Mouse (Mus musculus): ENCODE measurements around the gene Kif5a. TPM values are rescaled to one million over a fixed set of nuclear protein-coding genes. Genes with fewer than 3 reads are reported as not detected.
A peak's percentile ranks its signal among the peaks of the same experiment; 100 is the strongest.

Gene Kif5a
- total RNA-seq, 4 experiments from 2014 or later = 0.54 to 1.6 (median 1.2) TPM

DNA sequence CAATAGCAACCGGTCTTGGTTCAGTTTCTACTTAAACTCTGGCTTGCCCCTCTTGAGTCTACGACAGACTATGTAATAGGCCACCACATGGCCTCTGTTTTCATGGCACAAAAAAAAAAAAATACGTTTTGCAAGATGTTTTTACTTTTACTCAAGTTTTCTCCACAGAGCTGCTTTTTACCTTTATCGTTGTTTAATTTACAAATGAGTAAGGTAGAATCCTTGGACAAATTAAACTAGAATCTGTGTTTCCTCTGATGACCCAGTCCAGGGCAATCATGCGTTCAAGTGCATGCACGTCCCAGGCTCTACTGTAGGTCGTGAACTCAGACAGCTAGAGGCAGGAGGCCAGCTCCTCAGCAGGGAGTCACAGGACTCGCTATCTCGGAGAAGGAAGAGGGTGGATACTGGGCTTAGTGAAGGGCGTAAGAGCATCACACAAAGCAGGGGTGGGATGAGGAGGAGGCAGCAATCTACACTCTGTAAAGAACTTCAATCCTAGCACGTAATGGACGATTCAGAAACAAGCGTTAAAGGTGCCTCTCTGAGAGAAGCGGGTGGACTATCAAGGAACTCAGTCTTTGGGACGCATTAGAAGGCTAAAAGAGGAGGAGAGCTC, 26.5 kb upstream of the Kif5a start:
- DNase-seq (ENCODE audit: low spot score) = peak; percentile 79

- peak; percentile 89 for DNase-seq (ENCODE audit: low spot score)
Measured at GRCm38 (mm10) chr10:127288800-127289572, 25.8 kb upstream of the Kif5a start, which contains the start of gene Mbd6. Gene Mbd6 (minus strand): TSS chr10:127289018.

GRCm38 (mm10) chr10:127288328-127288799, 25.2 kb upstream of the Kif5a start:
- DNase-seq (ENCODE audit: low spot score) = no peak

- no peak for DNase-seq (ENCODE audit: low spot score)
Measured at GRCm38 (mm10) chr10:127287936-127288293, 24.8 kb upstream of the Kif5a start.

GRCm38 (mm10) chr10:127287271-127287935, 24.3 kb upstream of the Kif5a start:
- DNase-seq (ENCODE audit: low spot score) = no peak

- no peak for DNase-seq (ENCODE audit: low spot score)
Measured at GRCm38 (mm10) chr10:127286730-127287129, 23.6 kb upstream of the Kif5a start.

DNA sequence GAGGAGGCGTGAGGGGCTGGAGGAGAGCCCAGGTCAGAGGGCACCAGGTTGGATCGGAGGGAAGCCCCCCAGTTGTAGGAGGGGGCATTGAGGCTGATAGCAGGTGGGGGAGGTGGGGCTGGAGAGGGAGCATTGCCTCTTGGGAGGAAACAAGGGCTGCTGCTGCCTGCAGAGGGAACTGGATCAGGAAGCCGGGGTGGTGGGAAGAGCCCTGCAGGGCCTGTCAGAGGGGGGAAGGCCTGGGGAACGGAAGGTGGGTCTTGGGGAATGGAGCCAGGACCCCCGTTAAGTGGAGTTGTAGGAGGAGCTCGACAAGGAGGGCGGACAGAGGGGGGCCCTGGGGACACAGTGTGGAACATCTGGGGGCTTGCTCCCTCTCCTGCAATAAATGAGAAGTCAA, 23.0 kb upstream of the Kif5a start:
- DNase-seq (ENCODE audit: low spot score) = no peak

GRCm38 (mm10) chr10:127285644-127286043, 22.5 kb upstream of the Kif5a start:
- DNase-seq (ENCODE audit: low spot score) = no peak

- DNase-seq (ENCODE audit: low spot score) = no peak
Measured at GRCm38 (mm10) chr10:127284724-127285500, 21.8 kb upstream of the Kif5a start.

DNA sequence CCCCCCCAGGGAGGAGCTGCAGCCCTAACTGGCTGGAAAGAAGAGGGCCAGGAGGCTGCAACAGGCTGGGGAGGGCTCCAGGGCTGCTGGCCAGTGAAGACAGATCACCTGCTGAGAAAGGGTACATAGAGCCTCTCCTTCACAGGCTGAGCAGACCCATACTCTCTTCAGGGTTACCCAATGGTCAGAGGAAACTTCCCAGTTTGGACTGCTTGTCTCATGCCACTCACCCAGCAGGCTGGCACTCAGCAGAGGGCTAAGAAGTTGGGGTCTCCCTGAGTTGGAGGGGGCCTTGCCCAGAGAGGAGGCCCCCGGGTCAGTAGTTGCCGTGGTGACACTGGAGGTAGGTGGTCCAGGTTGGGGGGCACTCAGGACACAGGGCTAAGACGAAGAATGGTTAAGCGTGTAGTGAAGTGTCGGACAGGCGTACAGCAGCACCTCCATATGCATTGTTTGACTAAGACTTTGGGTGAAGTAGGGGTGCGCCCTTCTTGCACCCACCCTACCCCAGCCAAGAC, 21.0 kb upstream of the Kif5a start:
- DNase-seq (ENCODE audit: low spot score) = no peak

DNA sequence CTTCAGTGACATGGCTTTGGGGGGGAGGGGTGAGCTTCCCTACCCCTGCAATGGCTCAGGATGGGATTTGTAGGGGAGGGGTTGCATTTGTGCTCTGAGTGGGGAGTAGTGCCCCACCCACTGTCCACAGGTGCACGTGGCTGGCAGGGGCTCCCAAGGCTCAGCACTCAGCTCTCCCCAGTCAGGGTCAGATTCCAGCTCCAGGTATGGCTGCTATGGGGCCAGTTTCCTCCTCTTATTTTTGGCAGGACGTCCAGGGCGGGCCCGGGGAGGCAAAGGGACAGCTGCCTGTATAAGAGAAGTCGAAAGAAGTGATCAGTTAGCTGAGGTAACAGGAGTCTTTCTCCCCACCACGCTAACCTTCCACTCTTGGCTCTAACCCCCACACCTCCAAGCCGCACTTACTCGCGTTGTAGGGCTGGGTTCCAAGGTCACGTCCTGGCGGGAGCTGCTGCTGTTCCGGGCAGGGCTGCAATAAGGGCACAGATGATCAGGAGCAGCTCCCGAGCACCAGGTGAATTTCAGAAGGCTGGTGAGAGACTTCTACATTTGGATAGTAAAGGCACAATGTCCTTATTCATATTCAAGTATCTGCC, 19.6 kb upstream of the Kif5a start:
- DNase-seq (ENCODE audit: low spot score) = no peak

- no peak for DNase-seq (ENCODE audit: low spot score)
Measured at GRCm38 (mm10) chr10:127281316-127281715, 18.2 kb upstream of the Kif5a start.

DNA sequence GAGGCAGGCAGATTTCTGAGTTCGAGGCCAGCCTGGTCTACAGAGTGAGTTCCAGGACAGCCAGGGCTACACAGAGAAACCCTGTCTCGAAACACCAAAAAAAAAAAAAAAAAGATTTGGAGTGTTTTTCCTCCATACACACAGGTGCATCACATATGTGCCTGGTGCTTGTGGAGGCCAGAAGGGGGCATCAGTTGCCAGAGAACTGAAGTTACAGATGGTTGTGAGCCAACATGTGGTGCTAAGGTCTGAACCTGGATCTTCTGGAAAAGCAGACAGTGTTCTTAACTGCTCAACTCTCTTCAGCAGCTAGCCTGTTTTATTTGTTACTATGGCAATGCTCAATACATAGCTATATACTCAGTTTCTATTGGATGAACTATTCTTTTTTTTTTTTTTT, 16.6 kb upstream of the Kif5a start:
- no peak for DNase-seq (ENCODE audit: low spot score)

- no peak for DNase-seq (ENCODE audit: low spot score)
Measured at GRCm38 (mm10) chr10:127274261-127275022, 11.3 kb upstream of the Kif5a start.

DNA sequence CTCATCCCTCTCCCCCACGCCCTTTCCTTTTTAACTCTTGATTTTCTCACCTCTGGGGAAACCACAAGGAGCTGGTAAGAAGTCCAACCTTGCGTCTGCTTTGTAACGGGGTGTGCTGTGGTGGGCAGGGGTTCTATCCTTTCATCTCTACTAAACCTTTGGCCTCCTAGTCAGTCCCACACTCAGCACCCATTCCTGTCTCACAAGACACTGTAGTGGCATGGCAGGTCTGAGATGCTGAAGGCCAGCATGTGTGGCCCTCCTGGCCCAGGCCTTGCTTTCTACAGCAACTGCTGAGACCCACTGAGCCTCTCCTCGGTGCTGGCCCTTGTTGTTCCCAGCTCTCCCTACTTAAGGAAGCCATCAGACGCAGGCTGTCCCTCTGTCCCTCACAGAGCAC, 9.2 kb upstream of the Kif5a start:
- DNase-seq (ENCODE audit: low spot score) = no peak

GRCm38 (mm10) chr10:127269884-127270283, 6.7 kb upstream of the Kif5a start:
- DNase-seq (ENCODE audit: low spot score) = no peak

GRCm38 (mm10) chr10:127269036-127269435, 5.9 kb upstream of the Kif5a start:
- no peak for DNase-seq (ENCODE audit: low spot score)

- no peak for DNase-seq (ENCODE audit: low spot score)
Measured at GRCm38 (mm10) chr10:127268401-127268800, 5.3 kb upstream of the Kif5a start.

DNA sequence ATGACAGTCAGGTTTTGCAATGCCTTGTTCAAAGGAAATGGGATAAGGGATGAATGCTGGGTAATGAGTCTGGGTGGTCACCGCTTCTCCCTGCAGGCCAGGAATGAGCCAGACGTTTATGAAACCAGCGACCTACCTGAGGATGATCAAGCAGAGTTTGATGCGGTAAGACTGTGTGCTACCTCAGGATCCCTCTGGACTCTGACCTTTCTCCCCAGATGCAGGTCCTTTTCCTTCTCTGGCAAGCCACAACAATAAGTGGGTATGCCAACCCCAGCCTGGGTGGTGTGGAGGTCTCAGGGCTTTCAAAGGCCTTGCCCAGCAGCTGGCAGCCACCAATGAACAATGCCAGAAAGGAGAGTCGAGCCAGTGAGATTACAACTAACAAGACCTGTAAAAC, 4.2 kb upstream of the Kif5a start:
- no peak for DNase-seq (ENCODE audit: low spot score)
